Comparison of ENCODE assay signal across 8 mouse cellular contexts in genomic region chr6:51881181-51881968, GRCm38 (mm10).
DNase-seq lines count a peak whose midpoint lies in the region; ATAC-seq and TF ChIP-seq lines count a peak whose summit lies in the region.

No protein-coding gene starts in this region.

- peak overlapping the region; percentile 47 for H3K27ac ChIP-seq in MEL (ENCODE audit: control insufficient read depth, low read depth, low read length)
- H3K27ac ChIP-seq in kidney, postnatal 0 days, result peak overlapping the region; percentile 90
- no peak overlapping the region for H3K27ac ChIP-seq in left cerebral cortex, adult 2 months

- WGBS in kidney, postnatal 0 days, result 18% methylated on average over 13 of the region's 13 CpGs

- no peak for TF ChIP-seq RAD21 in MEL (IDR thresholded peaks at IDR 0.05; ENCODE audit: low read depth, low read length)

- peak; percentile 64 to 67; a peak in 3 of 4 replicates for TF ChIP-seq EP300 in MEL (IDR thresholded peaks at IDR 0.05; ENCODE audit: low read depth in 1 of 2, low read length in 2 of 2)

- H3K27me3 ChIP-seq in MEL (ENCODE audit: control insufficient read depth in 1 of 2, insufficient read depth in 2 of 2, low read length in 2 of 2), result no peaks in the 10 kb centered on the region
- H3K27me3 ChIP-seq in kidney, postnatal 0 days (ENCODE audit: insufficient read depth, low read length), result no peaks in the 10 kb centered on the region

- peak; percentile 82 for DNase-seq in MEL (ENCODE audit: low read depth, low spot score)
- peak; percentile 46 to 66 for DNase-seq in heart, adult 18-20 months
- peak; percentile 94 for DNase-seq in kidney, postnatal 0 days (ENCODE audit: low spot score)
- peak; percentile 52 for DNase-seq in lung, postnatal 14 days
- DNase-seq in cerebellum, adult 11-12 months, result no peak
- no peak for DNase-seq in frontal cortex, postnatal 36 days (ENCODE audit: low spot score in 2 of 2)
- DNase-seq in left cerebral cortex, adult 2 months (ENCODE audit: extremely low spot score in 1 of 2, low spot score in 2 of 2), result no peak
- no peak for DNase-seq in gastrocnemius, postnatal 25 days

- H3K9ac ChIP-seq in MEL (ENCODE audit: control insufficient read depth, low read depth, low read length, poor library complexity, severe bottlenecking), result peak overlapping the region; percentile 49
- H3K9ac ChIP-seq in kidney, postnatal 0 days (ENCODE audit: low read depth, low read length), result no peak overlapping the region

- peak overlapping the region; percentile 34 to 42; a peak in 3 of 4 replicates for H3K4me3 ChIP-seq in MEL (ENCODE audit: control insufficient read depth in 1 of 2, insufficient read depth in 1 of 2, low read depth in 2 of 2, low read length in 2 of 2)
- no peak overlapping the region for H3K4me3 ChIP-seq in kidney, postnatal 0 days (replicated peaks; ENCODE audit: low read depth, low read length)
- H3K4me3 ChIP-seq in left cerebral cortex, adult 2 months, result no peak overlapping the region

- peak overlapping the region; percentile 30 for H3K4me2 ChIP-seq in kidney, postnatal 0 days (ENCODE audit: low read length)

- TF ChIP-seq POLR2A in MEL (IDR thresholded peaks at IDR 0.05; ENCODE audit: control insufficient read depth in 1 of 2, insufficient read depth in 1 of 2, low read depth in 1 of 2, low read length in 2 of 2, poor library complexity in 1 of 2), result no peak; a peak in 2 of 4 replicates

- H3K36me3 ChIP-seq in MEL (ENCODE audit: control insufficient read depth in 1 of 2, insufficient read depth in 2 of 2, low read length in 2 of 2), result peaks cover 0 to 18% of the 10 kb centered on the region in 2 experiments; a peak in 2 of 4 replicates
- no peaks in the 10 kb centered on the region for H3K36me3 ChIP-seq in kidney, postnatal 0 days (ENCODE audit: insufficient read depth, low read length)

- H3K9me3 ChIP-seq in MEL (replicated peaks; ENCODE audit: insufficient read depth, low read length), result no peaks in the 10 kb centered on the region
- H3K9me3 ChIP-seq in kidney, postnatal 0 days (replicated peaks; ENCODE audit: low read length), result no peaks in the 10 kb centered on the region

- no peak for TF ChIP-seq CTCF in MEL (IDR thresholded peaks at IDR 0.05 in 2 of 3, conservative IDR thresholded peaks at IDR 0.05 in 1 of 3; ENCODE audit: control insufficient read depth in 1 of 3, insufficient read depth in 1 of 3, low read depth in 2 of 3, low read length in 3 of 3, poor library complexity in 1 of 3, severe bottlenecking in 1 of 3)
- no peak for TF ChIP-seq CTCF in kidney, postnatal 0 days (IDR thresholded peaks at IDR 0.05; ENCODE audit: low read depth)
- TF ChIP-seq CTCF in left cerebral cortex, adult 2 months (IDR thresholded peaks at IDR 0.05), result no peak

- peak; percentile 49; the same call in 1 of the 2 replicates for ATAC-seq in kidney, postnatal 0 days (replicated peaks; ENCODE audit: low FRiP score, low read depth)

- intact Hi-C loops in left cerebral cortex, adult 2 months (cut with DNase I), result no loop called here

- H3K4me1 ChIP-seq in MEL (ENCODE audit: control insufficient read depth in 1 of 2, insufficient read depth in 2 of 2, low read length in 2 of 2), result peaks cover 12 to 14% of the 10 kb centered on the region in 2 experiments
- peaks cover 11% of the 10 kb centered on the region for H3K4me1 ChIP-seq in kidney, postnatal 0 days (replicated peaks; ENCODE audit: insufficient read depth, low read length)

- no peaks in the 10 kb centered on the region for H3K79me2 ChIP-seq in MEL (ENCODE audit: control insufficient read depth, insufficient read depth, low read length, poor library complexity)

TF ChIP-seq in MEL, 35 proteins besides CTCF, POLR2A, EP300 and RAD21:
- no peak for TF ChIP-seq ZMIZ1 (IDR thresholded peaks at IDR 0.05; ENCODE audit: low read depth, low read length)
- TF ChIP-seq MYB (IDR thresholded peaks at IDR 0.05; ENCODE audit: low read depth, low read length), result no peak
- TF ChIP-seq TCF12 (IDR thresholded peaks at IDR 0.05; ENCODE audit: low read depth, low read length), result peak; percentile 35; the same call in 1 of the 2 replicates
- TF ChIP-seq BHLHE40 (IDR thresholded peaks at IDR 0.05; ENCODE audit: borderline replicate concordance, low read depth, low read length), result peak; percentile 46; the same call in 1 of the 2 replicates
- TF ChIP-seq ZKSCAN1 (IDR thresholded peaks at IDR 0.05; ENCODE audit: low read depth, low read length), result no peak
- TF ChIP-seq MAZ (IDR thresholded peaks at IDR 0.05; ENCODE audit: low read depth, low read length), result no peak
- no peak for TF ChIP-seq JUND (IDR thresholded peaks at IDR 0.05; ENCODE audit: low read depth, low read length)
- TF ChIP-seq GABPA (IDR thresholded peaks at IDR 0.05; ENCODE audit: low read depth, low read length), result no peak
- no peak for TF ChIP-seq CHD2 (IDR thresholded peaks at IDR 0.05; ENCODE audit: low read length)
- TF ChIP-seq TAL1 (IDR thresholded peaks at IDR 0.05; ENCODE audit: low read length), result peak; percentile 57
- no peak for TF ChIP-seq CHD1 (IDR thresholded peaks at IDR 0.05; ENCODE audit: low read depth, low read length)
- TF ChIP-seq MXI1 (IDR thresholded peaks at IDR 0.05; ENCODE audit: low read depth, low read length), result no peak
- no peak for TF ChIP-seq SIN3A (IDR thresholded peaks at IDR 0.05; ENCODE audit: low read length)
- no peak for TF ChIP-seq ZC3H11A (IDR thresholded peaks at IDR 0.05; ENCODE audit: low read depth, low read length)
- no peak for TF ChIP-seq MEF2A (IDR thresholded peaks at IDR 0.05; ENCODE audit: extremely low read depth, insufficient replicate concordance, low read depth, low read length, poor library complexity, severe bottlenecking)
- TF ChIP-seq E2F4 (IDR thresholded peaks at IDR 0.05; ENCODE audit: borderline replicate concordance, low read depth, low read length), result no peak
- TF ChIP-seq ZNF384 (IDR thresholded peaks at IDR 0.05; ENCODE audit: low read depth, low read length), result no peak
- peak; percentile 57 for TF ChIP-seq ELF1 (IDR thresholded peaks at IDR 0.05; ENCODE audit: low read depth, low read length)
- peak; percentile 42; the same call in 1 of the 2 replicates for TF ChIP-seq HCFC1 (IDR thresholded peaks at IDR 0.05; ENCODE audit: low read depth, low read length)
- TF ChIP-seq NELFE (IDR thresholded peaks at IDR 0.05; ENCODE audit: low read depth, low read length), result no peak
- TF ChIP-seq SMC3 (IDR thresholded peaks at IDR 0.05; ENCODE audit: low read depth, low read length), result peak; percentile 2; the same call in 1 of the 2 replicates
- no peak for TF ChIP-seq KAT2A (conservative IDR thresholded peaks at IDR 0.05; ENCODE audit: low read depth, low read length)
- no peak for TF ChIP-seq POLR2AphosphoS5 (IDR thresholded peaks at IDR 0.05; ENCODE audit: borderline replicate concordance, low read depth, low read length)
- 0 out of 2 replicates have a peak, but pooled peaks have one; percentile 38 for TF ChIP-seq RCOR1 (IDR thresholded peaks at IDR 0.05; ENCODE audit: low read depth, low read length)
- TF ChIP-seq ETS1 (IDR thresholded peaks at IDR 0.05; ENCODE audit: low read depth, low read length), result no peak
- no peak for TF ChIP-seq NRF1 (IDR thresholded peaks at IDR 0.05; ENCODE audit: insufficient read depth, low read depth, low read length, poor library complexity, severe bottlenecking)
- peak; percentile 73 for TF ChIP-seq GATA1 (IDR thresholded peaks at IDR 0.05; ENCODE audit: low read depth, low read length)
- TF ChIP-seq TBP (IDR thresholded peaks at IDR 0.05; ENCODE audit: low read depth, low read length), result 0 out of 2 replicates have a peak, but pooled peaks have one; percentile 17
- no peak for TF ChIP-seq USF1 (IDR thresholded peaks at IDR 0.05; ENCODE audit: low read depth, low read length)
- no peak for TF ChIP-seq POLR2AphosphoS2 (IDR thresholded peaks at IDR 0.05; ENCODE audit: low read length)
- TF ChIP-seq MYC (IDR thresholded peaks at IDR 0.05; ENCODE audit: low read depth, low read length), result peak; percentile 75; the same call in 1 of the 2 replicates
- no peak for TF ChIP-seq UBTF (IDR thresholded peaks at IDR 0.05; ENCODE audit: borderline replicate concordance, insufficient read depth, low read depth, low read length)
- peak; percentile 64 for TF ChIP-seq MAX (IDR thresholded peaks at IDR 0.05; ENCODE audit: low read length)
- no peak for TF ChIP-seq MAFK (IDR thresholded peaks at IDR 0.05; ENCODE audit: borderline replicate concordance, low read depth, low read length)
- TF ChIP-seq USF2 (IDR thresholded peaks at IDR 0.05; ENCODE audit: borderline replicate concordance in 1 of 2, insufficient read depth in 1 of 2, low read depth in 1 of 2, low read length in 2 of 2), result no peak

Comparison
In these comparisons a context has a peak if more than half of its experiments do, and no peak if none do; other contexts are left out.
1. DNase-seq: peak in MEL (single experiment), heart, adult 18-20 months (2 of 2), kidney, postnatal 0 days (single experiment) and lung, postnatal 14 days (single experiment); none in cerebellum, adult 11-12 months (single experiment), frontal cortex, postnatal 36 days (0 of 2), left cerebral cortex, adult 2 months (0 of 2) and gastrocnemius, postnatal 25 days (single experiment).
2. H3K4me3 ChIP-seq: peak in MEL (2 of 2); none in kidney, postnatal 0 days (single experiment) and left cerebral cortex, adult 2 months (single experiment).